Mouse (Mus musculus): Measurements from ENCODE around the gene AC131692.1.

- TF ChIP-seq POLR2A (IDR thresholded peaks at IDR 0.05; ENCODE audit: borderline replicate concordance, low read depth, low read length) (no peak), CTCF (IDR thresholded peaks at IDR 0.05; ENCODE audit: low read depth, low read length) (no peak)
These were observed 3.6 kb downstream of the AC131692.1 start for GRCm38 (mm10) chr19:6097847-6098246.

All from bone marrow macrophage, adult 2 months (primary cell).